Mouse (Mus musculus) megakaryocyte-erythroid progenitor cell, adult 5-6 weeks (primary cell): ENCODE measurements around the gene Plxnc1. TPM values are rescaled to one million over a fixed set of nuclear protein-coding genes. Genes with fewer than 3 reads are reported as not detected.

Experiments used
- ATAC-seq: replicated peaks from 2 replicates; pipeline ENCODE4 v1.8.0; 2016; ENCODE audit warnings: mild to moderate bottlenecking, inconsistent platforms; ENCODE audit not compliant: severe bottlenecking, poor library complexity, low FRiP score, low TSS enrichment
- total RNA-seq, 2 experiments: library from RNA; stranded (forward) in 1 of 2; stranded (reverse) in 1 of 2; fragments of 200-1000, 215-1000 nt in 1 of 2; fragments of >200 nt in 1 of 2; fragmentation: Nextera tagmentation in 1 of 2; gene quantifications; 2 replicates each; pipeline ENCODE4 v1.2.3; 2014 to 2017

The Plxnc1 gene
- total RNA-seq, 2 experiments from 2014 or later, result 46.9 to 60.9 TPM

- peak; percentile 76 for ATAC-seq
Measured at GRCm38 (mm10) chr10:94829407-94829806, 115.2 kb downstream of the Plxnc1 start.

DNA sequence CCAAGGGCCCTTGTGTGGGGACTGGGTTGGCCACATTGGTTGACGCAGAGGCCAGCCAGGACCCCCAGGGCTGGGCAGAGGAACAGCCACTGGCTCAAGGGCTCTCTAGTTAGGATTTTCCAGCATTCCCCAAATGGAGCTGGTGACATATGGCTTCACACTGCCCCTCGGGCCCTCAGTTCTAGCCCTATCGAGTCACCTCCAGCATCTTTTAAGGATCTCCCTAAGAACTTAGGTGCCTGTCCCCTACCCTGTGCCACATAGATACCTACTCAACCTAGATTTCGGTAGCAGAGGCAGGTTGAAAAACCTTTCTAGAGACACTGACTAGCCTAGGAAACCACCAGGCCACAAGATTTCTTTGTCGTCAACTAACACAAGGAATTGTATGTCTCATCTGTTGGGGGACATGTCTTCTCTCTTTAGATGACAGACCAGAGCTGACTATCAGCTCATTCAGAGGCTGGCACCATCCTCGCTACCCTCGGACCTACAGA lies 115.9 kb downstream of the Plxnc1 start:
- ATAC-seq, result no peak

GRCm38 (mm10) chr10:94827890-94828733 lies 116.5 kb downstream of the Plxnc1 start:
- no peak for ATAC-seq

DNA sequence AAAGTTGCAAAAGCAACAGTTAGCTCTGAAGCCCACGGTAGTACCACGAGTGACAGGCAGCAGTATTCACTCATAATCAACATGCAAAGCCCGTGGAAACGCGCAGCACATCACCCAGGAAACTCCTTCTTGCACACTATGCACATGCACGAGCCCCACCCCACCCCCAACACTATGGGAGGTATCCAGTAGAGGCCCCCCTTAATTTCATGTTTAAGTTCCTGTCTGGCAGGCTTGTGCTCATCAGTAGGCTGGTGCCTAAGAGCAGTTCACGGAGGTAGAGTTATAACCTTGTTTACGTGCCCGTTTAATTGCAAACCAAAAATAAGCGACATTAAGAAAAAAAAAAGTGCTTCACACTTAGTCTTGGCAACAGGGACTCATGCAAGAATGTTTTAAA lies 117.3 kb downstream of the Plxnc1 start:
- no peak for ATAC-seq

GRCm38 (mm10) chr10:94826436-94826835 lies 118.2 kb downstream of the Plxnc1 start:
- no peak for ATAC-seq

GRCm38 (mm10) chr10:94825951-94826350 lies 118.7 kb downstream of the Plxnc1 start:
- ATAC-seq, result no peak

DNA sequence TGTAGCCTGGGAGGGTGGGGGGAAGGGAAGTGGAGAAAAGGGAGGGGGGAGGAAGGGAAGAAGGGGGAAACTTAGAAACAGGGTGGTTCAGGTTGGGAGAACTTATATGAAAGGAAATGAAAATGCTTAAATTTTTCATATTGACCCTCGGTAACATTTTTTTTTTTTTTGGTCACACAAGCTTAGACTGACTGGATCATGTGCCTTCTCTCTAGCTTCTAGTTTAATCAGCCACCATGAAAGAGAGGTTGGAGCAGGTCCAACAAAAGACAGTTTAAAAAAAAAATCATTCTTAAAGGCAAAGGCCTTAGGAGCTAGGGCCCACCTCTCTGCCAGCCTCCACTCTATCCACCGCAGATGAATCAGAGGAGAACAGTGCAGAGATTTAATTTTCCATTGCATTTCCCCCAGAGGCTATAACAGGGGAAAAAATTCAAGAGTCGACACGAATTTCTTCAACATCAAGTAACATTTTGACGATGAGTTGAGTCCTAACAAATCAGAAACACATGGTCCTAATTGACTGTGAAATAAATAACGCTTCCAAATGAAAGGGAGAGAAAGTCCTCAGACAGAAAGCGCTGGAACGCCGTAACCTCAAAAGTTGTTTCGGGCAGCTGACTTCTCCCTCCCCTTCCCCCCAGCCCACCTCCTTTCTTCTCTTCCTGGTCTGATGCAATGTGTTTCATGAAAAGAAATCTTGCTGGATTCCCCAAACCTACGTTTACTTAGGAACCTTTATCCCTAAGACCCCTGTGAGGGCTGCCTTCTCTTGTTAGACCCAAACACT lies 120.5 kb downstream of the Plxnc1 start:
- no peak for ATAC-seq

- ATAC-seq, result no peak
Measured at GRCm38 (mm10) chr10:94818781-94819665, 125.6 kb downstream of the Plxnc1 start.

GRCm38 (mm10) chr10:94818127-94818526 lies 126.5 kb downstream of the Plxnc1 start:
- peak; percentile 55; the same call in 1 of the 2 replicates for ATAC-seq

DNA sequence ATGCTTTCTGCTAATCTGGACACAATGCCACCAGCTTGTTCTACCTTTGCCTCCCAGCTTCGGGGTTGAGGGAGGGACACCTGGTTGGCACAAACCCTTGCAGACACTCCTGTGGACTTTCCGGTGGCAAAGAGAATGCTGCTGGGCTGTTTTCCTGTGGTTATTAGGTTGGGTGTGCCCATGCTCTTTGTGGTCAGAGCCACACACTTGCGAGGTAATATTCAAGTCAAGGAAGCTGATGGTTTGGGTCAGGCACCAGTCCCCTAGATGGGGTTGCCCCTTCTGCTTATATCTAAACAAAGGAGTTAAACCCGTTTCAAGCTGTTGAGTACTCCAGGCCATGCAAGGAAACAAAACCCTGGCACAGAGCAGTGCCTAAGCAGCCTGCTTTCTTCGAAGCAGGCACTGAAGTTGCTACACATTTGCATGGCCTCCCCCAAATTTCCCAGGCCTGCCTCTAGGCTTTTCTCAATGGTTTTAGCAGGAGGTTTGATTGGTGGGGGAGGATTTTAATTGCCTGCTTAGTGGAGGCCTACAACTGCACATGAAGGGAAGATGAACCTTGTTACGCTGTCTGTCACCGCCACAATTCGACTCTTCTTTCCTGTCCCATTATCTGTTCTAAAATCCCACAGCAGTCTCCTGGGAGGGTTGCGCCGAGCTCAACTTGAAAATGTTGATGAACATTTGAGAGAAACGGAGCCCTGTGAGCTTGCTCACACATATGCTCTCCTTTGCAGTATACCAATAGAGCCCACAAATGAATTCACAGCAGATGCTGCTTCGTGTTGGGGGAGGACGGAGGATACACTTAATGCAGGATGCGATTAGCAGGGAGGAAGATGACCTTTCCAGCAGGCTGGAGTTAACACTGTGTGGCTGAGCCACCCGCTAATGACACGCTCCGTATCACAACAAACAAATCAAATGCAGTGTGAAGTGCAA lies 132.5 kb downstream of the Plxnc1 start:
- no peak for ATAC-seq

GRCm38 (mm10) chr10:94809946-94810472 lies 134.6 kb downstream of the Plxnc1 start:
- peak; percentile 41; the same call in 1 of the 2 replicates for ATAC-seq

- peak; percentile 77 for ATAC-seq
Measured at GRCm38 (mm10) chr10:94808275-94808674, 136.4 kb downstream of the Plxnc1 start.

DNA sequence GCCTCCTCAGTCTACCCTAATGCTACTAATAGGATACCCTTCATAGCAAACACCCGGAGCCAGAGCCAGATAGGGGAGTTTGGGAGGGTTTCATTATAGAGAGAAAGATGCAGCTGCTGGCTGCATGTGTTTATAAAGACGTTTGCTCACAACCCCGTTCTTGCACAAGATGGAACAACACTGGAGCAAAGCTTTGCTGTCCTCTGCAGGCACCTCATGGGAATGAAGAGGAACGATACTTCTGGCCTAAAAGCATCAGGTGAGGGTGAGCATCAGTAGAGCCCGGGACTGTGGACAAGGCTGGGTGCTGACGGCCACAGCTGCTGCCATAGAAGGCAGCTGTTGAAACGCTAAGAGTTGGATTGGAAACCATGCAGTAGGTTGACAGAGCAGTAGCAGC lies 137.3 kb downstream of the Plxnc1 start:
- ATAC-seq, result no peak

GRCm38 (mm10) chr10:94804909-94805220 lies 139.8 kb downstream of the Plxnc1 start:
- no peak for ATAC-seq

GRCm38 (mm10) chr10:94804029-94804908 lies 140.4 kb downstream of the Plxnc1 start:
- ATAC-seq, result peak; percentile 29

GRCm38 (mm10) chr10:94800677-94801354 lies 143.8 kb downstream of the Plxnc1 start:
- peak; percentile 13; the same call in 1 of the 2 replicates for ATAC-seq
